Mouse (Mus musculus) C2C12 (cell line): Measurements from ENCODE around the gene Brd3.

Source experiments
- CEBPB ChIP-seq: IDR thresholded peaks from one replicate; pipeline ENCODE4 v1.6.1; 2011; ENCODE audit warnings: low read depth, mild to moderate bottlenecking, control low read depth, moderate library complexity
- CTCF ChIP-seq: IDR thresholded peaks from one replicate; pipeline ENCODE4 v1.5.1; 2011; ENCODE audit not compliant: control insufficient read depth, insufficient read depth, insufficient read length
- FOSL1 ChIP-seq: IDR thresholded peaks from one replicate; pipeline ENCODE4 v1.8.0; 2011; ENCODE audit warnings: mild to moderate bottlenecking, low read length; ENCODE audit not compliant: poor library complexity, insufficient read depth, severe bottlenecking
- MAX ChIP-seq: IDR thresholded peaks from one replicate; pipeline ENCODE4 v1.6.1; 2011; ENCODE audit warnings: mild to moderate bottlenecking, control low read depth
- MYOD1 ChIP-seq: IDR thresholded peaks from one replicate; pipeline ENCODE4 v1.6.1; 2011; ENCODE audit warnings: low read depth; ENCODE audit not compliant: control insufficient read depth, insufficient read length
- MYOG ChIP-seq: IDR thresholded peaks from one replicate; pipeline ENCODE4 v1.6.1; 2011; ENCODE audit not compliant: control insufficient read depth, insufficient read length; ENCODE audit errors: extremely low read depth
- USF1 ChIP-seq: IDR thresholded peaks from one replicate; pipeline ENCODE4 v1.6.1; 2011; ENCODE audit warnings: low read depth, mild to moderate bottlenecking, control low read depth, moderate library complexity

DNA sequence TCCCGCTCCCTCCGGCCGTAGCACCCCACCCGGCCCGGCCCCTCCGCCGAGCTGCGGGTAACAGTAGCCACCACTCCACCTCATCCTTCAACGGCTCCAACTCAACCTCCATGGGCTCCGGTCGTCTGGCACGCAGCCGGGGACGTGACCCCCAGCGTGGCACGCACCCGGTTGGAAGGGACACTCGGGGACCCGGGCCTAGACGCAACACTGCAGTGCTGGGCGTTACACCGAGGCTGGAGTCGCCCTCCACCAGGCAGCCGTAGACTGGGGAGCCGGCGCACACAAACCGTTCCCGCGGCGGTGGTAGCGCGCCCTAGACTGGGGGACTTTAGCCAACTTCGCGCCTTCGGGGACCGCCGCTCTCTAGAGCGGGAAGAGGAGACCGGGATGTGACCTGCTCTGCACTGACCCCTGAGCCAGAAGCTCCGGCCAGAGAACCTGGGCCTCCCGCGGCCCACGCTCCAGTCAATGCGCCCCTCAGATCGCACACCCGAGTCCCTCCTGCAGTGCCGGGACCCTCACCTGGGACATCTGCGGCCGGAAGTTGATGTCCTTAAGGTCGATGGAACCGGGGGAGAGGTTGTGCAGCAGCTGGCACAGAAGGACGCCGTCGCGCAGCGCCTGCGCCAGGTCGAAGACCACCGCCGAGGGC, 81.6 kb downstream of the Brd3 start:
- TF ChIP-seq MYOG (no peak), CTCF (no peak), MAX (no peak), CEBPB (no peak), MYOD1 (no peak), USF1 (no peak), FOSL1 (no peak)
